Mouse (Mus musculus): ENCODE measurements around the gene Idh2.

DNA sequence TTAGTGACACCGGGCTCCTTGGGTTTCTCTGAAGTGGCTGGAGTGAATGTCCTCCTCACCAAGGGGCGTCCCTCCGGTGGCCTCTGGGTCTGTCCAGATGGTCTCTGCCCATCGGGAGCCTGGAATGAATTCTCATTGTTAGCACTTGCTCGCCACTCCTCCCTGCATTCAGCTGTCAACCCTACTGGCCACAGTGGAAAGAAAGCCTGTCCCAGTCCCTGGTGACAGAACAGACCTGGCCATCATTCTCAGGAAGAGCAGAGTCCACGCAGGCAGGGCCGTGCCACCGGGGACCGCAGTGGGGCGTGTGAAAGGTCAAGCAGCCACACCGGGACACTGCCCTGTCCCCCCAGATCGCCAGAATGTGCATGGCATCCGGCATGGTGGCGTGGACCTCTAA lies 57.4 kb downstream of the Idh2 start:
- TF ChIP-seq ZC3H11A (IDR thresholded peaks at IDR 0.05; ENCODE audit: borderline replicate concordance, low read depth, low read length): no peak
- no peak for TF ChIP-seq HCFC1 (IDR thresholded peaks at IDR 0.05; ENCODE audit: borderline replicate concordance, insufficient read depth, low read length)
- TF ChIP-seq ZNF384 (IDR thresholded peaks at IDR 0.05; ENCODE audit: low read depth, low read length): no peak
- TF ChIP-seq MAFK (IDR thresholded peaks at IDR 0.05; ENCODE audit: insufficient read depth, low read depth, low read length): no peak
